Mouse (Mus musculus) kidney, postnatal 0 days (tissue): ENCODE results near the gene Magoh. TPM values are rescaled to one million over a fixed set of nuclear protein-coding genes. Genes with fewer than 3 reads are reported as not detected.
A peak's percentile ranks its signal among the peaks of the same experiment; 100 is the strongest.

ENCODE experiments used
- ATAC-seq: fragments of 200-750 bp; cut with Nextera tagmentation; replicated peaks from 2 replicates; pipeline ENCODE4 v1.8.0; 2017; ENCODE audit warnings: low read depth, moderate number of reproducible peaks, moderate TSS enrichment, moderate library complexity; ENCODE audit not compliant: low FRiP score
- DNase-seq: peaks from one replicate; pipeline ENCODE4 v3.0.0-alpha.2; 2016; ENCODE audit warnings: low spot score
- H3K27ac ChIP-seq: fragments of 300-500 bp; sonication (generic); 2 replicates; pipeline ENCODE4 v1.5.1; 2014; ENCODE audit warnings: mild to moderate bottlenecking
- H3K27me3 ChIP-seq: fragments of 300-500 bp; sonication (generic); 2 replicates; pipeline ENCODE4 v1.6.1; 2014; ENCODE audit warnings: low read length, mixed read lengths; ENCODE audit not compliant: insufficient read depth
- H3K36me3 ChIP-seq: fragments of 300-500 bp; sonication (generic); 2 replicates; pipeline ENCODE4 v1.6.1; 2014; ENCODE audit warnings: low read length, mixed read lengths; ENCODE audit not compliant: insufficient read depth
- H3K4me1 ChIP-seq: fragments of 300-500 bp; sonication (generic); replicated peaks from 2 replicates; pipeline ENCODE4 v1.6.1; 2014; ENCODE audit warnings: antibody characterized with exemption, low read length, mixed read lengths; ENCODE audit not compliant: insufficient read depth
- H3K4me2 ChIP-seq: fragments of 300-500 bp; sonication (generic); 2 replicates; pipeline ENCODE4 v1.6.1; 2014; ENCODE audit warnings: mild to moderate bottlenecking, low read length, moderate library complexity, mixed read lengths
- H3K4me3 ChIP-seq: fragments of 300-500 bp; sonication (generic); replicated peaks from 2 replicates; pipeline ENCODE4 v1.5.1; 2014; ENCODE audit warnings: low read depth, low read length
- H3K9ac ChIP-seq: fragments of 300-500 bp; sonication (generic); 2 replicates; pipeline ENCODE4 v1.6.1; 2014; ENCODE audit warnings: low read depth, low read length
- H3K9me3 ChIP-seq: fragments of 300-500 bp; sonication (generic); replicated peaks from 2 replicates; pipeline ENCODE4 v1.6.1; 2016; ENCODE audit warnings: low read length, inconsistent platforms, mixed read lengths
- CTCF ChIP-seq: IDR thresholded peaks from 2 replicates; pipeline ENCODE4 v1.5.1; 2016; ENCODE audit warnings: antibody characterized with exemption, low read depth, mild to moderate bottlenecking, moderate library complexity
- WGBS: fragments of 180-500 bp; shearing (Covaris S2); extraction: QIAGEN DNeasy Blood & Tissue Kit; methylation state at CpG from one replicate; pipeline ENCODE4 v1.1.7; 2014; 5-methylcytosine and 5-hydroxymethylcytosine counted together
- polyA plus RNA-seq: library from polyadenylated mRNA; unstranded; fragments of >200 nt; fragmentation: Nextera tagmentation; extraction: Ambion mirVana; gene quantifications from 2 replicates; pipeline ENCODE4 v1.2.1, GENCODE M21; 2015

The Magoh gene
- polyA plus RNA-seq, 1 experiment from 2014 or later, result 226 TPM

GRCm38 (mm10) chr4:107900206-107900605, 20.7 kb downstream of the Magoh start:
- TF ChIP-seq CTCF, result no peak
- Histone ChIP-seq H3K27me3 (no peaks in the 10 kb centered on the region), H3K4me1 (no peaks in the 10 kb centered on the region), H3K27ac (no peak overlapping the region), H3K36me3 (peaks cover 50% of the 10 kb centered on the region), H3K9me3 (no peaks in the 10 kb centered on the region), H3K4me2 (no peak overlapping the region), H3K9ac (no peak overlapping the region), H3K4me3 (no peak overlapping the region)
- no peak for DNase-seq
- WGBS, result 91% methylated on average over 3 of the region's 3 CpGs
- no peak for ATAC-seq

- no peaks in the 10 kb centered on the region for H3K9me3 ChIP-seq
- H3K27ac ChIP-seq, result no peak overlapping the region
- peaks cover 40% of the 10 kb centered on the region; the same call in 1 of the 2 replicates for H3K36me3 ChIP-seq
- H3K4me1 ChIP-seq, result no peaks in the 10 kb centered on the region
- ATAC-seq (no peak), DNase-seq (no peak)
- TF ChIP-seq CTCF, result no peak
- H3K27me3 ChIP-seq, result no peaks in the 10 kb centered on the region
- WGBS, result 91% methylated on average over 10 of the region's 10 CpGs
- H3K4me3 ChIP-seq, result no peak overlapping the region
- no peak overlapping the region for H3K4me2 ChIP-seq
- no peak overlapping the region for H3K9ac ChIP-seq
These were observed 24.7 kb downstream of the Magoh start for GRCm38 (mm10) chr4:107904252-107904651.

- no peak overlapping the region for H3K4me3 ChIP-seq
- DNase-seq, result no peak
- H3K27ac ChIP-seq, result no peak overlapping the region
- H3K27me3 ChIP-seq, result no peaks in the 10 kb centered on the region
- H3K4me2 ChIP-seq, result no peak overlapping the region
- H3K4me1 ChIP-seq, result no peaks in the 10 kb centered on the region
- peaks cover 51% of the 10 kb centered on the region; the same call in 1 of the 2 replicates for H3K36me3 ChIP-seq
- 94% methylated on average over 9 of the region's 9 CpGs for WGBS
- H3K9ac ChIP-seq, result no peak overlapping the region
- no peaks in the 10 kb centered on the region for H3K9me3 ChIP-seq
- ATAC-seq, result no peak
- no peak for TF ChIP-seq CTCF
These were observed 27.0 kb downstream of the Magoh start for GRCm38 (mm10) chr4:107906561-107906960.

- DNase-seq, result no peak
- WGBS, result 84% methylated on average over 4 of the region's 4 CpGs
- no peak overlapping the region for H3K9ac ChIP-seq
These were observed 30.5 kb downstream of the Magoh start for GRCm38 (mm10) chr4:107910020-107910419.

GRCm38 (mm10) chr4:107920336-107920735, 40.8 kb downstream of the Magoh start:
- no peak for DNase-seq
- no peak overlapping the region for H3K4me3 ChIP-seq
- no peaks in the 10 kb centered on the region for H3K9me3 ChIP-seq
- no peak overlapping the region for H3K4me2 ChIP-seq
- no peak overlapping the region for H3K9ac ChIP-seq
- no peak for ATAC-seq
- H3K4me1 ChIP-seq, result peaks cover 19% of the 10 kb centered on the region
- H3K36me3 ChIP-seq, result no peaks in the 10 kb centered on the region
- TF ChIP-seq CTCF, result no peak
- no peaks in the 10 kb centered on the region for H3K27me3 ChIP-seq
- H3K27ac ChIP-seq, result no peak overlapping the region
- 73% methylated on average over 2 of the region's 2 CpGs for WGBS

More at GRCm38 (mm10) chr4:107910020-107910419, 30.5 kb downstream of the Magoh start:
- ATAC-seq, result no peak
- Histone ChIP-seq H3K9me3 (no peaks in the 10 kb centered on the region), H3K4me3 (no peak overlapping the region), H3K4me2 (no peak overlapping the region), H3K27ac (no peak overlapping the region), H3K27me3 (no peaks in the 10 kb centered on the region), H3K4me1 (no peaks in the 10 kb centered on the region), H3K36me3 (peaks cover 53% of the 10 kb centered on the region; the same call in 1 of the 2 replicates)
- no peak for TF ChIP-seq CTCF

- no peak for ATAC-seq
- Histone ChIP-seq H3K4me1 (peaks cover 19% of the 10 kb centered on the region), H3K9me3 (no peaks in the 10 kb centered on the region), H3K9ac (peak overlapping the region; percentile 32; the same call in 1 of the 2 replicates), H3K27me3 (no peaks in the 10 kb centered on the region), H3K36me3 (no peaks in the 10 kb centered on the region), H3K4me3 (no peak overlapping the region), H3K27ac (peak overlapping the region; percentile 86; the same call in 1 of the 2 replicates), H3K4me2 (peak overlapping the region; percentile 70; the same call in 1 of the 2 replicates)
- WGBS, result 41% methylated on average over 8 of the region's 8 CpGs
- no peak for TF ChIP-seq CTCF
- DNase-seq, result peak; percentile 66
These were observed 41.7 kb downstream of the Magoh start for GRCm38 (mm10) chr4:107921152-107921695.
